Mouse (Mus musculus) CH12F3 (cell line): ENCODE measurements around the gene Aes.

Source experiments
- in situ Hi-C: fragments of 300-500 bp; cut with MboI; formaldehyde crosslinking; loops from 2 replicates; pipeline ENCODE4 v1.14.3; 2020; ENCODE audit warnings: low sequenced_read_pairs

Gene Aes

GRCm38 (mm10) chr10:81544296-81545160 is 14.8 kb upstream of the Aes start:
- in situ Hi-C loops: no loop called here

GRCm38 (mm10) chr10:81545161-81545747 is 14.0 kb upstream of the Aes start, which contains the start of gene Gna11:
Gene Gna11, minus strand, starts transcription at chr10:81545190.
- in situ Hi-C loops: no loop called here

- in situ Hi-C loops: no loop called here
Measured at GRCm38 (mm10) chr10:81546332-81546731, 13.0 kb upstream of the Aes start.

GRCm38 (mm10) chr10:81546788-81547571 is 12.3 kb upstream of the Aes start:
- in situ Hi-C loops: no loop called here

- in situ Hi-C loops: no loop called here
Measured at GRCm38 (mm10) chr10:81548944-81549343, 10.3 kb upstream of the Aes start.

GRCm38 (mm10) chr10:81550257-81550656 is 9.0 kb upstream of the Aes start:
- in situ Hi-C loops: no loop called here

GRCm38 (mm10) chr10:81551597-81552102 is 7.6 kb upstream of the Aes start:
- in situ Hi-C loops: no loop called here

- in situ Hi-C loops: no loop called here
Measured at GRCm38 (mm10) chr10:81553232-81553631, 6.1 kb upstream of the Aes start.

- in situ Hi-C loops: no loop called here
Measured at GRCm38 (mm10) chr10:81553807-81554755, 5.2 kb upstream of the Aes start.

GRCm38 (mm10) chr10:81556282-81556681 is 3.0 kb upstream of the Aes start:
- in situ Hi-C loops: no loop called here

- in situ Hi-C loops: no loop called here
Measured at GRCm38 (mm10) chr10:81557491-81557890, 1.8 kb upstream of the Aes start.

GRCm38 (mm10) chr10:81559627-81560539 is 595 bp downstream of the Aes start:
- in situ Hi-C loops: no loop called here

GRCm38 (mm10) chr10:81560719-81561459 is 1.6 kb downstream of the Aes start:
- in situ Hi-C loops: no loop called here

- in situ Hi-C loops: no loop called here
Measured at GRCm38 (mm10) chr10:81562411-81562810, 3.1 kb downstream of the Aes start.

GRCm38 (mm10) chr10:81563481-81563880 is 4.2 kb downstream of the Aes start:
- in situ Hi-C loops: no loop called here

- in situ Hi-C loops: no loop called here
Measured at GRCm38 (mm10) chr10:81564216-81564615, 4.9 kb downstream of the Aes start.

GRCm38 (mm10) chr10:81564734-81565133 is 5.4 kb downstream of the Aes start:
- in situ Hi-C loops: no loop called here
